Mouse (Mus musculus) Patski (cell line): Measurements from ENCODE around the gene Sh3bgrl3. TPM values are rescaled to one million over a fixed set of nuclear protein-coding genes. Genes with fewer than 3 reads are reported as not detected.

Experiments
- ATAC-seq: fragments of 100-300 bp; one replicate; pipeline ENCODE4 v1.8.0; 2021
- CTCF ChIA-PET: fragments of 350-600 bp; sonication (Branson Sonifier 250); formaldehyde crosslinking; loops from one replicate; lab custom pipeline; 2022; ENCODE audit warnings: inconsistent platforms; lab: Charles Lee
- POLR2A ChIA-PET: fragments of 350-600 bp; sonication (Branson Sonifier 250); formaldehyde crosslinking; loops from one replicate; lab custom pipeline; 2022; ENCODE audit warnings: antibody characterized with exemption, inconsistent platforms; lab: Charles Lee
- DNase-seq: peaks from one replicate; pipeline ENCODE4 v3.0.0-alpha.2; 2011; ENCODE audit warnings: low read depth, low spot score
- H3K27me3 ChIP-seq: fragments of 371-371 bp; one replicate; pipeline ENCODE4 v1.5.1; 2021
- CTCF ChIP-seq: fragments of 100-300 bp; IDR thresholded peaks from one replicate; pipeline ENCODE4 v1.5.1; 2021
- in situ Hi-C: fragments of 300-500 bp; cut with MboI; formaldehyde crosslinking; loops from 3 replicates; pipeline ENCODE4 v1.11.1; 2018; ENCODE audit warnings: low pct_unique_long_range_greater_than_20kb, mixed read lengths
- polyA plus RNA-seq: library from polyadenylated mRNA; unstranded; gene quantifications from one replicate; pipeline ENCODE4 v1.2.3, GENCODE M21; 2021

Sh3bgrl3 gene
- polyA plus RNA-seq, 1 experiment from 2014 or later = 207 TPM

DNA sequence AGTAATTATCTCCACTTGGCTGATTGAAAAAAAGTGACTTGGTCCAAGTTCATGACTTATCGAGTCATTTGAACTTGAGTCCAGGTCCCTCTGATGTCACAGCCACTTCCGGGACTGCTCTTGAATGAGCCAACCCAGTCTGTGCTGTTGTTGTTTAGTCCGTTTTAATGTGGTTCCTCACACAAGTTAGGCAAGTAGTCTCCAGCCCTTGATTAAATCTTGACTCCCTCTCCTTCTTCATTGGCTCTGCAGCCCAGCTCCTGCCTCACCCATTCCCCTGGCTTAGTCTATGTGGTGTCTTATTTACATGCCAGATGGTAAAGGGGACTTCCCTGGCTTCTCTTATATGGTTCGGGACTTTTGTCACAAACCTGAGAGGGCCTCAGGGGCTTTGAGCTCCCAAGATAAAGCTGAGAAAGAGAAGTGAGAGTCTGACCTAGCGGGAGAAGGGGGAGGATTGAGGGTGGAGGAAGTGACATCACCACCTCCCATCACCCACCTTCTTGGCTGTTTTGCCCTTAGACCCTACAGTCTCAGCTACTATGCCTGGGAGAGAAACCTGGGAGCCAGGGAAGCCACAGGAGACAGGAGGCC lies 31.5 kb downstream of the Sh3bgrl3 start:
- DNase-seq = no peak
- no peak for TF ChIP-seq CTCF
- in situ Hi-C loops = loop anchor here (10.0 kb wide), 2 partner anchors 148 to 198 kb away; partner anchors contain the start of genes E130218I03Rik, Gm30191 and Zfp593
- CTCF ChIA-PET = interaction anchor here (1.0 to 1.4 kb wide), 3 partner anchors 10 to 196 kb away, joined by 3 read pairs; no protein-coding TSS in a partner anchor
- ATAC-seq = no peak
- POLR2A ChIA-PET = interaction anchor here (1.0 kb wide), 1 partner anchor 24 kb away, joined by 3 read pairs; no protein-coding TSS in a partner anchor
- H3K27me3 ChIP-seq = no peaks in the 10 kb centered on the region

DNA sequence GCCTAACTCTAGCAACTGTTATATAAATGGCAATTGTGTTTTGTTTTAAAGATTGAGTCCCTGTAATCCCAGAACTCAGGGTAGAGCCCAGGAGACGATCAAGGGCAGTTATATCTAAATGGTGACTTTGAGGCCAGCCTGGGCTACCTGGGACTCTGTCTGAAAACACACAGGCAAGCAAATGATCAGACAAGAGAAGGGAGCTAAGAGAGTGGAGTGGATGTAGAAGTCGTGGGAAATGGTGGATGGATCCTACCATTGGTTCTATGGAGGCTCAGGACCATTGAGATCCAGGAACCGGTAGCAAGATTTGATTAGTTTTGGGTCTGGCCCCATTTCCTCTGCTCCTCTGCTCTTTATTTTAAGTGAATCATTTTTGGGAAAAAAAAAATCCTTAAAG lies 32.5 kb downstream of the Sh3bgrl3 start:
- POLR2A ChIA-PET = no interaction called here
- CTCF ChIA-PET = interaction anchor here (0.8 to 1.4 kb wide), 2 partner anchors 10 to 28 kb away, joined by 3 read pairs; no protein-coding TSS in a partner anchor
- DNase-seq (no peak), ATAC-seq (no peak)
- TF ChIP-seq CTCF = no peak
- in situ Hi-C loops = loop anchor here (10.0 kb wide), 2 partner anchors 149 to 199 kb away; partner anchors contain the start of genes E130218I03Rik, Gm30191 and Zfp593
- no peaks in the 10 kb centered on the region for H3K27me3 ChIP-seq

DNA sequence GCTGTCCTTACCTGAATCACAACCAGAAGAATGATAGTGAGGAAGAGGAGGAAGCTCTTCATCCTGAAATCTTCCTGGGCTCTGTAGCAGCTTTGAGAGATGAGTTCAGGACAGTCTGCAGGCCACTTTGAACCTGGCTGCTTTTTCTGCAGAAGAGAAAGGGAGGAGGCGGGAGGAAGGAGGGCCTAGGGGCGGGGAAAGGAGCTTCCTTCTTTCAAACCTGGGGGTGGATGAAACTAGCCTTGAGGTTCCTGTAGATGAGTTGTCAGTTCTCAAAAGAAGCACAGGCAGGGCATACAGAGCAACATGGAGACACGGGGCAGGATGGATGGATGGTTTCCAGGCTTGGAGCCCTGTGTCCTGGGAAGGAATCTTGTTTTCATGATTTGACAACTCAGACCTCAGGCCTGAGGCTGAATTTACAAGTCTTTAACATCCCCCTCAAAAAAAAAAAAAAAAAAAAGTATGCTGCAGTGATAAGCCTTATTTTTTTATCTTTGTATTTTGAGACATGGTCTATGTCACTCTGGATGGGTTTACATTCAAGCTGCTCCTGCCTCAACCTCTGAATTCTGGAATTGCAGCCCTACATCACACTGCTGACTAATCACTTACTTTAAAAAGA lies 33.6 kb downstream of the Sh3bgrl3 start, which contains the start of gene Cd52:
Gene Cd52, minus strand, starts transcription at position 160 of the 625 bp plus-strand sequence.
- TF ChIP-seq CTCF = no peak
- in situ Hi-C loops = loop anchor here (10.0 kb wide), 2 partner anchors 150 to 200 kb away; partner anchors contain the start of genes E130218I03Rik, Gm30191 and Zfp593
- no peak for DNase-seq
- POLR2A ChIA-PET = interaction anchor here (0.8 kb wide), 1 partner anchor 27 kb away, joined by 4 read pairs; no protein-coding TSS in a partner anchor
- no peak for ATAC-seq
- no peaks in the 10 kb centered on the region for H3K27me3 ChIP-seq
- CTCF ChIA-PET = interaction anchor here (0.9 kb wide), 1 partner anchor 59 kb away, joined by 3 read pairs; no protein-coding TSS in a partner anchor

DNA sequence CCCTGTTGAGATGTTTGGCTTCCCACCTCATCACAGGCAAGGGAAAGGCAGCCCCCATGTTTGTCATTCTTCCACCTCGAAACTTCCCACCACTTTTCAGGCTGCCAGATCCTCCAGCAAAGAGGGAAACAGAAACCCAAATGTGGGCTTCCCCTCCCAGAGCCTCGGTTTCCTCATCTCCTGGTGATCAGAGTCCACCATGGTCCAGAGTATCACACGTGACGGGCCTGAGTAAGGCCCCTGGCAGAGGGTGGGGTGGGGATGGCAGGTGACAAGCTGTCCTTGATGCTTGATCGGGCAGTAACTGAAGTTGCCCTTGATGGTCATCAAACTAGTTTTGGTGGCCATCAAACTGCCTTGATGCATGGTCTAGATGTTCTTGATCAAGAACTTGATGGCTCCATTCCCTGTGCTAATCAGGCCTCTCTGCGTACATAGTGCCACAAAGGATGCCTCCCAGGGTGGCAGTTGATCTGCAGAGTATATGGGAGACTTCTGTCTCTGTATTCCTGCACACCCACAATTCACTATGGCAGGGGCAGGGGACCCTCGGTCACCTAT lies 34.5 kb downstream of the Sh3bgrl3 start:
- no peak for TF ChIP-seq CTCF
- ChIA-PET CTCF (interaction anchor here (0.9 kb wide), 1 partner anchor 58 kb away, joined by 3 read pairs; no protein-coding TSS in a partner anchor), POLR2A (no interaction called here)
- no peaks in the 10 kb centered on the region for H3K27me3 ChIP-seq
- DNase-seq (no peak), ATAC-seq (no peak)
- in situ Hi-C loops = loop anchor here (10.0 kb wide), 2 partner anchors 151 to 201 kb away; partner anchors contain the start of genes E130218I03Rik, Gm30191 and Zfp593

DNA sequence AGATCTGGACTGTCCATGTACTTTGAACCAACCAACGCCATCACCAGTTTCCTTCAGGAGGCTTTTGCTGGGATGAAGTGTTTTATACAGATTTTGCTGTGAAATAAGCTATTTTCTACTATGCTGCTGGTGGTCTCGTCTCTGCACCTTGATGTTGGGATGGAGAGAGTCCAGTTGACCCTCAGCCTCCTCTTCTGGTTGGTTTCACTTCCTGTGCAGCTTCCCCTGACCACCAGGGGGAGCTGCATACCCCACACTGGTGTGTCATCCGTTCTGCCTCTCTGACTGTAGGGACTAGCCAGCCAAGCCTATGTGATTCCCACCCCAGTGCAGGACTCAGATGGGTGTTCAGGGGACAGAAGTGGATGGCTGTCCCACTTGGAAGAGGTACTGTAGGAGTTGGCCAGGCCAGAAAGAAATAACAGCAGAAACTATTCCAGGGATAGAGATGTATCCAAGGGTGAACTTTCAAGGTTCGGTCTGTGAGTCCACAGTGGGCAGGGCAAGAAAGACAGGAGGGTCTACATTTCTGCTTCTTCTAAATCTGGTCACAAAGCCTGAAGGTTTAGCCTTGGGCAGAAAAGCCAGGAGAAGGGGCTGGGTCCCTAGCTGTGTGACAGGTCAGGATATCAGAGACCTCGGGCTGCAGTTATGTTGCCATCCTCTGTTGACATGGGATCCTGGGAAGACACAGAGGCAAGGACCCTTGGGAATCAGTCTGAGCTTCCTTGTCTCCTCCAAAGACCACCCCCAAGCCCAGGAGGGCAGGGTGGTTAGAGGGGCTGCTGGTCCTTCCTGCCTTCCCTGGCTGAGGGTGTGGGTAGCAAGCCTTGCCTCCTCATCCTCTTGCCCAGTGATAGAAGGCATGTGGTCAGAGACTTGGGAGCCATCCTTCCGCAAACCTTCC lies 36.0 kb downstream of the Sh3bgrl3 start:
- ChIA-PET CTCF (interaction anchor here (0.9 to 1.2 kb wide), 2 partner anchors 20 to 30 kb away, joined by 3 read pairs; no protein-coding TSS in a partner anchor), POLR2A (interaction anchor here (0.7 kb wide), 1 partner anchor 36 kb away, joined by 7 read pairs; no protein-coding TSS in a partner anchor)
- H3K27me3 ChIP-seq = no peaks in the 10 kb centered on the region
- peak; percentile 46 for TF ChIP-seq CTCF
- ATAC-seq (no peak), DNase-seq (no peak)
- in situ Hi-C loops = loop anchor here (10.0 kb wide), 2 partner anchors 152 to 202 kb away; partner anchors contain the start of genes E130218I03Rik, Gm30191 and Zfp593

DNA sequence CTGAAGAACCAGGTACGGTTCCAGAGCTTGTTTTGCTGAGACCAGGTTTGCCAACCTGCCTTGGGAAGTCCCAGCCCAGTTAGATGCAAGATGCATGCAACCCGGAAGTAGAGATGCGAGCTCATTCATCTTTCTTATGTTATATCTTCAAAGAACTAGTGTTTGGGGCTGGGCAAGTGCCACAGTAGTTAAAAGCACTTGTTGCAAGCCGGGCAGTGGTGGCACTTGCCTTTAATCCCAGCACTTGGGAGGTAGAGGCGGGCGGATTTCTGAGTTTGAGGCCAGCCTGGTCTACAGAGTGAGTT lies 37.4 kb downstream of the Sh3bgrl3 start:
- TF ChIP-seq CTCF = no peak
- ChIA-PET POLR2A (no interaction called here), CTCF (interaction anchor here (1.2 kb wide), 1 partner anchor 22 kb away, joined by 3 read pairs; no protein-coding TSS in a partner anchor)
- in situ Hi-C loops = loop anchor here (10.0 kb wide), 2 partner anchors 154 to 204 kb away; partner anchors contain the start of genes E130218I03Rik, Gm30191 and Zfp593
- ATAC-seq = no peak
- no peak for DNase-seq
- H3K27me3 ChIP-seq = no peaks in the 10 kb centered on the region

DNA sequence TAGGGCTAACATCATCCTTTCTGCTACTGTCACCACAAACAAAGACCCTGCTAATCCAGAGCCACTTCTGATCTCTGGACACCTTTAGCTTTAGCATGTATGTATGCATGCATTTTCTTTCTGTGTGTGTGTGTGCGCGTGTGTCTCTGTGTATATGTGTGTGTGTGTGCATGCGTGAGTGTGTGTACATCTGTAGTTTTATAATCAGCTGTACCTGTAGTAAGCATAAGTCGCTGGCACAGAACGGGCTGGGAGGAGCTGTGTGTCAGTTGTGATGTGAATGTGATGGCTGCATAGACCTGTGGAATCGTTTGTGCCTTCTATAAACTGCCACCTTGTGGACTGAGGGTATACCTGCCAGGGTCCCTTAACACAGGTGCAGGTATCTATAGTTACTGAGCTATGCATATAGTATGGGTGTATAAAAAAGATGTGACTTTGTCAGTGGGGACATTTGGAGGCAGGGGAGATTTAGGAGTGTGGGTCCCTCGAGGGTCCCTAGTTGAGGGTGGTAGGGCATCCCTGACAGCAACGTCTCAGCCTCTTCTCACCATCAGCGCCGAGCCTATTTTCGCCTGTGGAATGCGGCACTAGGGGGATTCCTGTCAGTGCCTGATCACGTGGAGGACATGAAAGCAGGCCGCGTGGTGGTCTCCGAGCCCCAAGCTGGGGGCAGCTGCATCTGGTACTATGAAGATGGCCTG lies 37.9 kb downstream of the Sh3bgrl3 start:
- ChIA-PET POLR2A (interaction anchor here (0.5 kb wide), 1 partner anchor 12 kb away, joined by 4 read pairs; no protein-coding TSS in a partner anchor), CTCF (no interaction called here)
- TF ChIP-seq CTCF = no peak
- ATAC-seq (no peak), DNase-seq (no peak)
- in situ Hi-C loops = loop anchor here (10.0 kb wide), 2 partner anchors 154 to 204 kb away; partner anchors contain the start of genes E130218I03Rik, Gm30191 and Zfp593
- no peaks in the 10 kb centered on the region for H3K27me3 ChIP-seq

DNA sequence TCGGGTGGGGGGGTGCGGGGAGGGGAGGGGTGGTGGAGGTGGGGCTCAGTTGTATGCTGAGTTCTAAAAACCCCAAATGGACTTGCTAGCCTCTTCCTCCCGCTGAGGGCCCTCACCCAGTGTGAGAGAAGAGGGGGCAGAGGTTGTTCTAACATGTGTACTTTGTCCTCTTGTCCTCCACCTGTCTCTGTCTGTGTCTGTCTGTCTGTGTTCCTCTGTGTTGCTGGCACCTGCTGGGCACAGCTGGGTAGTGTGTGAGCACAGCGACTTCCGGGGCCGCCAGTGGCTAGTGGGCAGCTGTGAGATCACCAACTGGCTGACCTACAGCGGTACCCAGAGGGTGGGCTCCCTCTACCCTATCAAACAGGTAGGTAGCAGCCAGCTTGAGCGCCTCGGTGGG lies 39.6 kb downstream of the Sh3bgrl3 start:
- ChIA-PET CTCF (no interaction called here), POLR2A (no interaction called here)
- ATAC-seq (no peak), DNase-seq (no peak)
- in situ Hi-C loops = no loop called here
- H3K27me3 ChIP-seq = no peaks in the 10 kb centered on the region
- TF ChIP-seq CTCF = no peak

DNA sequence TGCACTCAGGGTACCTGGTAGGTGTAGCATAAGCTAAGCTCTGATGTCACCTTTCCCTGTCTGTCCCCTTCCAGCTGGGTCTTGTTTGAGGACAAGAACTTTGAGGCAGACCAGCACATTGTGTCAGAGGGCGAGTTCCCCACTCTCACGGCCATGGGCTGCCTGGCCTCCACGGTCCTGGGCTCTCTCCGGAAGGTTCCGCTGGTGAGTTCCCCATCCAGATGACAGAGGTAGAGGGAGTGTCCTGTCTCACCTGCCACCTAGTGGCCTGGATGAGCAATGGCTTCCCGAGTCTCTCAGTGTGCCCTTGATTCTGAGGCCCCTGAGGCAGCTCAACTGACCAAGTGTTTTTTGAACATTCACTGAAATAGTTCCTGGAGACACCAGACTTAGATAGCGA lies 41.2 kb downstream of the Sh3bgrl3 start:
- CTCF ChIA-PET = interaction anchor here (0.8 to 2.7 kb wide), 9 partner anchors 10 to 80 kb away, joined by 3 to 10 read pairs (median 4); no protein-coding TSS in a partner anchor
- in situ Hi-C loops = no loop called here
- no peaks in the 10 kb centered on the region for H3K27me3 ChIP-seq
- POLR2A ChIA-PET = interaction anchor here (0.7 kb wide), 1 partner anchor 120 kb away, joined by 3 read pairs; no protein-coding TSS in a partner anchor
- DNase-seq (no peak), ATAC-seq (no peak)
- TF ChIP-seq CTCF = peak; percentile 74
